30 mouse cellular contexts compared by ENCODE assay signal in the genomic region with DNA sequence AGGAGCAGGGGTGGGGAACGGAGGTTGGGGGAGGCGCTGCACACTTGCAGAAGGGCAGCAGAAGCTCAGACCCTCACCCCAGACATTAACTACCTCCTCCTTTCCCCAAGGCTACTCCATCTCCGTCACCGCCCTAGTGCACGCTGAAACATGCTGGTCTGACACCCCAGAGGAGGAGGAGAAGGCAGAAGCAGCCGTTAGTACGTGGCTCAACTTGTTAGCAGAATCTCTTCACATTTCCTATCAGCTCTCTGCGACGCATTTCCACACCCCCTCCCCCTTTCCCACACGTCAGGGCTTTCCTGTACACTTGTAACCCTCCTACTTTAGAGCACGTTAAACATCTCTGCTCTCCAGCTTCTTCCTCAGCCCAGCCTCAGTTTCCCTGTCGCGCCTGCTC. TPM values are rescaled to one million over a fixed set of nuclear protein-coding genes. Genes with fewer than 3 reads are reported as not detected.
DNase-seq lines count a peak whose midpoint lies in the region; ATAC-seq lines count a peak whose summit lies in the region.
"Had no signal": no experiment of that assay in that cellular context is flagged by ENCODE, and none has a peak within 500 bp of the region (broad histone marks: within the 10 kb centered on the region; RNA-seq: fewer than 3 reads in every experiment).

No protein-coding gene starts in this region.

- H3K27ac ChIP-seq in heart, embryonic 11.5 days (ENCODE audit: low read depth, low read length), result no peak overlapping the region
- no peak overlapping the region for H3K27ac ChIP-seq in midbrain, embryonic 12.5 days (replicated peaks)
- no peak overlapping the region for H3K27ac ChIP-seq in midbrain, embryonic 14.5 days (replicated peaks; ENCODE audit: low read depth, low read length)
- H3K27ac ChIP-seq in embryonic facial prominence, embryonic 10.5 days (replicated peaks), result no peak overlapping the region; the same call in 1 of the 2 replicates
- H3K27ac ChIP-seq in embryonic facial prominence, embryonic 14.5 days (replicated peaks; ENCODE audit: low read depth, low read length), result no peak overlapping the region
- H3K27ac ChIP-seq: embryonic facial prominence, embryonic 12.5 days; heart, adult 2 months; heart, embryonic 13.5 days; hindbrain, embryonic 14.5 days had no signal

- no peaks in the 10 kb centered on the region for H3K4me1 ChIP-seq in heart, embryonic 11.5 days (ENCODE audit: control insufficient read depth, insufficient read depth, low read length)
- H3K4me1 ChIP-seq in midbrain, embryonic 12.5 days, result peaks cover 20% of the 10 kb centered on the region
- no peaks in the 10 kb centered on the region for H3K4me1 ChIP-seq in midbrain, embryonic 14.5 days (ENCODE audit: control insufficient read depth, insufficient read depth, low read length)
- peaks cover 40% of the 10 kb centered on the region for H3K4me1 ChIP-seq in embryonic facial prominence, embryonic 10.5 days
- H3K4me1 ChIP-seq in embryonic facial prominence, embryonic 14.5 days (ENCODE audit: control insufficient read depth, insufficient read depth, low read length), result peaks cover 9% of the 10 kb centered on the region; the same call in 1 of the 2 replicates

- H3K27me3 ChIP-seq in heart, embryonic 11.5 days (ENCODE audit: control insufficient read depth, insufficient read depth, low read length), result peaks cover 7% of the 10 kb centered on the region; the same call in 1 of the 2 replicates
- H3K27me3 ChIP-seq in midbrain, embryonic 12.5 days, result 0 out of 2 replicates have a peak, but pooled peaks cover 3% of the 10 kb centered on the region
- H3K27me3 ChIP-seq in midbrain, embryonic 14.5 days (ENCODE audit: control insufficient read depth, insufficient read depth, low read length), result no peaks in the 10 kb centered on the region
- H3K27me3 ChIP-seq in embryonic facial prominence, embryonic 10.5 days (replicated peaks; ENCODE audit: low read depth, poor library complexity, severe bottlenecking), result no peaks in the 10 kb centered on the region
- no peaks in the 10 kb centered on the region for H3K27me3 ChIP-seq in embryonic facial prominence, embryonic 14.5 days (replicated peaks; ENCODE audit: control insufficient read depth, insufficient read depth, low read length)
- H3K27me3 ChIP-seq: embryonic facial prominence, embryonic 12.5 days; Patski had no signal

- no peak overlapping the region for H3K9ac ChIP-seq in heart, embryonic 11.5 days (ENCODE audit: low read depth, low read length)
- 0 out of 2 replicates have a peak overlapping the region, but pooled peaks have one; percentile 20 for H3K9ac ChIP-seq in midbrain, embryonic 12.5 days (replicated peaks)
- no peak overlapping the region for H3K9ac ChIP-seq in midbrain, embryonic 14.5 days (replicated peaks; ENCODE audit: low read length)
- H3K9ac ChIP-seq in embryonic facial prominence, embryonic 14.5 days (ENCODE audit: low read depth, low read length), result no peak overlapping the region
- H3K9ac ChIP-seq: embryonic facial prominence, embryonic 12.5 days; forebrain, postnatal 0 days; heart, embryonic 13.5 days; hindbrain, embryonic 14.5 days had no signal

- H3K4me2 ChIP-seq in heart, embryonic 11.5 days, result no peak overlapping the region
- H3K4me2 ChIP-seq in midbrain, embryonic 12.5 days (replicated peaks), result no peak overlapping the region
- no peak overlapping the region for H3K4me2 ChIP-seq in midbrain, embryonic 14.5 days (ENCODE audit: low read length)
- no peak overlapping the region for H3K4me2 ChIP-seq in embryonic facial prominence, embryonic 14.5 days (ENCODE audit: low read depth, low read length)
- H3K4me2 ChIP-seq: embryonic facial prominence, embryonic 12.5 days; heart, embryonic 13.5 days; hindbrain, embryonic 14.5 days had no signal

- no peak overlapping the region for H3K4me3 ChIP-seq in heart, embryonic 11.5 days (ENCODE audit: low read depth, low read length)
- no peak overlapping the region for H3K4me3 ChIP-seq in midbrain, embryonic 12.5 days
- no peak overlapping the region for H3K4me3 ChIP-seq in midbrain, embryonic 14.5 days (replicated peaks; ENCODE audit: low read depth, low read length)
- H3K4me3 ChIP-seq in embryonic facial prominence, embryonic 10.5 days, result no peak overlapping the region
- H3K4me3 ChIP-seq in embryonic facial prominence, embryonic 14.5 days (ENCODE audit: low read depth, low read length), result no peak overlapping the region
- H3K4me3 ChIP-seq: embryonic facial prominence, embryonic 12.5 days; erythroblast, embryonic 14.5 days; heart, adult 2 months; heart, embryonic 13.5 days had no signal

- H3K9me3 ChIP-seq in heart, embryonic 11.5 days (replicated peaks; ENCODE audit: control insufficient read depth, low read length), result no peaks in the 10 kb centered on the region
- H3K9me3 ChIP-seq in midbrain, embryonic 12.5 days, result no peaks in the 10 kb centered on the region
- H3K9me3 ChIP-seq in midbrain, embryonic 14.5 days (ENCODE audit: control insufficient read depth, low read length), result no peaks in the 10 kb centered on the region
- H3K9me3 ChIP-seq in embryonic facial prominence, embryonic 10.5 days, result no peaks in the 10 kb centered on the region
- no peaks in the 10 kb centered on the region for H3K9me3 ChIP-seq in embryonic facial prominence, embryonic 14.5 days (ENCODE audit: control insufficient read depth, low read length)
- H3K9me3 ChIP-seq: embryonic facial prominence, embryonic 12.5 days; heart, embryonic 13.5 days had no signal

- 41% methylated on average over 13 of the region's 13 CpGs for WGBS in heart, embryonic 11.5 days (ENCODE audit: insufficient replicate concordance)
- WGBS in midbrain, embryonic 12.5 days, result 72% methylated on average over 13 of the region's 13 CpGs
- WGBS in midbrain, embryonic 14.5 days, result 75% methylated on average over 13 of the region's 13 CpGs
- 72% methylated on average over 13 of the region's 13 CpGs for WGBS in embryonic facial prominence, embryonic 10.5 days
- WGBS in embryonic facial prominence, embryonic 14.5 days, result 60% methylated on average over 12 of the region's 13 CpGs

- ATAC-seq in heart, embryonic 11.5 days (replicated peaks; ENCODE audit: insufficient number of reproducible peaks, low FRiP score, low TSS enrichment), result no peak
- no peak for ATAC-seq in midbrain, embryonic 12.5 days (ENCODE audit: low FRiP score, low read depth)
- ATAC-seq in midbrain, embryonic 14.5 days (ENCODE audit: low FRiP score, low TSS enrichment), result no peak
- peak; percentile 68 for ATAC-seq in embryonic facial prominence, embryonic 14.5 days (ENCODE audit: low read depth)
- ATAC-seq: CD4-positive, CD25-positive, alpha-beta regulatory T cell, adult 4 months; forebrain, embryonic 14.5 days; forebrain, postnatal 0 days; intestine, postnatal 0 days; Patski had no signal

- no peaks in the 10 kb centered on the region for H3K36me3 ChIP-seq in heart, embryonic 11.5 days (ENCODE audit: control insufficient read depth, insufficient read depth, low read length)
- no peaks in the 10 kb centered on the region for H3K36me3 ChIP-seq in midbrain, embryonic 12.5 days
- no peaks in the 10 kb centered on the region for H3K36me3 ChIP-seq in midbrain, embryonic 14.5 days (ENCODE audit: control insufficient read depth, insufficient read depth, low read length)
- H3K36me3 ChIP-seq in embryonic facial prominence, embryonic 10.5 days (replicated peaks), result no peaks in the 10 kb centered on the region
- H3K36me3 ChIP-seq in embryonic facial prominence, embryonic 14.5 days (ENCODE audit: control insufficient read depth, insufficient read depth, low read length), result no peaks in the 10 kb centered on the region
- H3K36me3 ChIP-seq: embryonic facial prominence, embryonic 12.5 days; heart, embryonic 13.5 days had no signal

- peak; percentile 50 for DNase-seq in heart, adult 11 months
- DNase-seq in midbrain, embryonic 14.5 days, result no peak
- DNase-seq in embryonic facial prominence, embryonic 10.5 days (ENCODE audit: low spot score), result peak; percentile 24
- DNase-seq in embryonic facial prominence, embryonic 14.5 days (ENCODE audit: low spot score), result peak; percentile 77
- no peak for DNase-seq in lung, adult 18-20 months
- DNase-seq in Muller cell, postnatal 12 days (ENCODE audit: inconsistent ontology term), result no peak
- DNase-seq: adrenal gland, postnatal 10 days; adrenal gland, postnatal 36 days; cerebellum, adult 18-20 months; cerebellum, adult 9-10 months; cerebellum, postnatal 14 days; forebrain, postnatal 0 days; gastrocnemius, postnatal 25 days; heart, adult 2 months; heart, postnatal 14 days; heart, postnatal 4 days had no signal

RNA-seq across cellular contexts. Expression of a gene that starts 17.3 kb away (rescaled TPM):
- polyA plus RNA-seq in heart, embryonic 11.5 days (2014; fragmentation: Nextera tagmentation; extraction: Ambion mirVana), result 2.7 and 4.3 TPM in 2 replicates
- 1.4 and 2.0 TPM in 2 replicates for polyA plus RNA-seq in midbrain, embryonic 12.5 days (2016; fragmentation: Nextera tagmentation; extraction: Ambion mirVana)
- 2.5 and 7.9 TPM in 2 replicates for polyA plus RNA-seq in midbrain, embryonic 14.5 days (2014; fragmentation: Nextera tagmentation; extraction: Ambion mirVana)
- polyA plus RNA-seq in embryonic facial prominence, embryonic 10.5 days (2016; fragmentation: Nextera tagmentation; extraction: Ambion mirVana), result 0.68 and 0.72 TPM in 2 replicates
- polyA plus RNA-seq in embryonic facial prominence, embryonic 14.5 days (2014; fragmentation: Nextera tagmentation; extraction: Ambion mirVana), result 3.5 and 5.0 TPM in 2 replicates

RNA-seq across cellular contexts. Expression of a gene that starts 20.9 kb away (rescaled TPM):
- not detected in 2 replicates for polyA plus RNA-seq in heart, embryonic 11.5 days (2014; fragmentation: Nextera tagmentation; extraction: Ambion mirVana)
- 0.47 and 0.71 TPM in 2 replicates for polyA plus RNA-seq in midbrain, embryonic 12.5 days (2016; fragmentation: Nextera tagmentation; extraction: Ambion mirVana)
- 3.4 and 3.5 TPM in 2 replicates for polyA plus RNA-seq in midbrain, embryonic 14.5 days (2014; fragmentation: Nextera tagmentation; extraction: Ambion mirVana)
- 0.08 and 0.12 TPM in 2 replicates for polyA plus RNA-seq in embryonic facial prominence, embryonic 10.5 days (2016; fragmentation: Nextera tagmentation; extraction: Ambion mirVana)
- 0.22 and 0.31 TPM in 2 replicates for polyA plus RNA-seq in embryonic facial prominence, embryonic 14.5 days (2014; fragmentation: Nextera tagmentation; extraction: Ambion mirVana)
- polyA plus RNA-seq: C2C12; CD4-positive, CD25-positive, alpha-beta regulatory T cell, adult 4 months; erythroblast, embryonic 14.5 days; gonadal fat pad, adult 2 months; heart, adult 2 months; heart, embryonic 13.5 days; heart, embryonic 16.5 days; Patski had no signal

RNA-seq across cellular contexts. Expression of a gene that starts 25.9 kb away (rescaled TPM):
- polyA plus RNA-seq in heart, embryonic 11.5 days (2014; fragmentation: Nextera tagmentation; extraction: Ambion mirVana), result not detected in 2 replicates
- not detected in 2 replicates for polyA plus RNA-seq in midbrain, embryonic 12.5 days (2016; fragmentation: Nextera tagmentation; extraction: Ambion mirVana)
- polyA plus RNA-seq in midbrain, embryonic 14.5 days (2014; fragmentation: Nextera tagmentation; extraction: Ambion mirVana), result not detected in 2 replicates
- polyA plus RNA-seq in embryonic facial prominence, embryonic 10.5 days (2016; fragmentation: Nextera tagmentation; extraction: Ambion mirVana), result not detected in 2 replicates
- polyA plus RNA-seq in embryonic facial prominence, embryonic 14.5 days (2014; fragmentation: Nextera tagmentation; extraction: Ambion mirVana), result not detected in 2 replicates
- polyA plus RNA-seq: C2C12; CD4-positive, CD25-positive, alpha-beta regulatory T cell, adult 4 months; embryonic facial prominence, embryonic 12.5 days; forebrain, embryonic 14.5 days; forebrain, postnatal 0 days; gonadal fat pad, adult 2 months; heart, adult 2 months; heart, embryonic 13.5 days; heart, embryonic 16.5 days; hindbrain, embryonic 11.5 days; hindbrain, embryonic 14.5 days; intestine, postnatal 0 days had no signal

RNA-seq across cellular contexts. Expression of a gene that starts 43.6 kb away (rescaled TPM):
- 0.30 and 0.37 TPM in 2 replicates for polyA plus RNA-seq in heart, embryonic 11.5 days (2014; fragmentation: Nextera tagmentation; extraction: Ambion mirVana)
- polyA plus RNA-seq in midbrain, embryonic 12.5 days (2016; fragmentation: Nextera tagmentation; extraction: Ambion mirVana), result 0.19 TPM in 1 of 2 replicates, not detected in the other
- polyA plus RNA-seq in midbrain, embryonic 14.5 days (2014; fragmentation: Nextera tagmentation; extraction: Ambion mirVana), result 2.0 TPM in 1 of 2 replicates, not detected in the other
- 0.24 TPM in 1 of 2 replicates, not detected in the other for polyA plus RNA-seq in embryonic facial prominence, embryonic 10.5 days (2016; fragmentation: Nextera tagmentation; extraction: Ambion mirVana)
- 0.56 and 0.85 TPM in 2 replicates for polyA plus RNA-seq in embryonic facial prominence, embryonic 14.5 days (2014; fragmentation: Nextera tagmentation; extraction: Ambion mirVana)
- polyA plus RNA-seq: erythroblast, embryonic 14.5 days had no signal

RNA-seq across cellular contexts. Expression of a gene that starts 56.1 kb away (rescaled TPM):
- polyA plus RNA-seq in heart, embryonic 11.5 days (2014; fragmentation: Nextera tagmentation; extraction: Ambion mirVana), result 62.7 and 63.7 TPM in 2 replicates
- polyA plus RNA-seq in midbrain, embryonic 12.5 days (2016; fragmentation: Nextera tagmentation; extraction: Ambion mirVana), result 154 and 167 TPM in 2 replicates
- 276 and 315 TPM in 2 replicates for polyA plus RNA-seq in midbrain, embryonic 14.5 days (2014; fragmentation: Nextera tagmentation; extraction: Ambion mirVana)
- polyA plus RNA-seq in embryonic facial prominence, embryonic 10.5 days (2016; fragmentation: Nextera tagmentation; extraction: Ambion mirVana), result 108 TPM in 2 replicates
- 97.9 and 99.8 TPM in 2 replicates for polyA plus RNA-seq in embryonic facial prominence, embryonic 14.5 days (2014; fragmentation: Nextera tagmentation; extraction: Ambion mirVana)

Comparison
In these comparisons a context has a peak if more than half of its experiments do, and no peak if none do; other contexts are left out.
1. DNase-seq: peak in heart, adult 11 months (single experiment), embryonic facial prominence, embryonic 10.5 days (single experiment) and embryonic facial prominence, embryonic 14.5 days (single experiment); none in midbrain, embryonic 14.5 days (single experiment), lung, adult 18-20 months (0 of 2) and Muller cell, postnatal 12 days (single experiment).